Mouse (Mus musculus) ES-E14 (cell line): ENCODE measurements at regions not wholly inside any gene's neighbourhood (a gene's known extent, or its start where the extent isn't known, plus 50 kb on each side); places are given as distances from the start of the nearest gene placed in this dataset.

Experiments
- CHD2 ChIP-seq: IDR thresholded peaks from 2 replicates; pipeline ENCODE4 v1.6.1; 2014; ENCODE audit warnings: mild to moderate bottlenecking, low read depth, low read length, inconsistent platforms
- HCFC1 ChIP-seq: IDR thresholded peaks from 2 replicates; pipeline ENCODE4 v1.6.1; 2012; ENCODE audit warnings: low read length, inconsistent platforms, borderline replicate concordance; ENCODE audit not compliant: insufficient read depth
- MAFK ChIP-seq: IDR thresholded peaks from 2 replicates; pipeline ENCODE4 v1.6.1; 2014; ENCODE audit warnings: mild to moderate bottlenecking, low read depth, low read length, inconsistent platforms; ENCODE audit not compliant: insufficient read depth
- ZC3H11A ChIP-seq: IDR thresholded peaks from 2 replicates; pipeline ENCODE4 v1.6.1; 2012; ENCODE audit warnings: low read depth, mild to moderate bottlenecking, inconsistent platforms, low read length, borderline replicate concordance
- ZNF384 ChIP-seq: IDR thresholded peaks from 2 replicates; pipeline ENCODE4 v1.6.1; 2012; ENCODE audit warnings: low read depth, low read length, inconsistent platforms

- TF ChIP-seq ZC3H11A (no peak), ZNF384 (no peak), HCFC1 (no peak), MAFK (no peak), CHD2 (no peak)
These were observed 58.2 kb upstream of the Acan start for GRCm38 (mm10) chr7:78995034-78995433.
